Mouse (Mus musculus) limb, embryonic 14.5 days (tissue): Measurements from ENCODE around the gene Man2b2. TPM values are rescaled to one million over a fixed set of nuclear protein-coding genes. Genes with fewer than 3 reads are reported as not detected.

Experiments
- ATAC-seq: fragments of 200-750 bp; cut with Nextera tagmentation; 2 replicates; pipeline ENCODE4 v1.8.0; 2017; ENCODE audit warnings: low read depth, moderate number of reproducible peaks, moderate TSS enrichment; ENCODE audit not compliant: low FRiP score
- DNase-seq: peaks from one replicate; pipeline ENCODE4 v3.0.0-alpha.2; 2015; ENCODE audit warnings: low spot score
- H3K27ac ChIP-seq: fragments of 300-500 bp; sonication (generic); replicated peaks from 2 replicates; pipeline ENCODE4 v1.5.1; 2014; ENCODE audit warnings: low read depth, mild to moderate bottlenecking, low read length, moderate library complexity, mixed read lengths
- H3K27me3 ChIP-seq: fragments of 300-500 bp; sonication (generic); 2 replicates; pipeline ENCODE4 v1.6.1; 2014; ENCODE audit warnings: low read length, mixed read lengths; ENCODE audit not compliant: control insufficient read depth, insufficient read depth
- H3K36me3 ChIP-seq: fragments of 300-500 bp; sonication (generic); 2 replicates; pipeline ENCODE4 v1.6.1; 2014; ENCODE audit warnings: mild to moderate bottlenecking, low read length, moderate library complexity, mixed read lengths; ENCODE audit not compliant: control insufficient read depth, insufficient read depth
- H3K4me1 ChIP-seq: fragments of 300-500 bp; sonication (generic); 2 replicates; pipeline ENCODE4 v1.6.1; 2014; ENCODE audit warnings: antibody characterized with exemption, low read length, mixed read lengths; ENCODE audit not compliant: control insufficient read depth, insufficient read depth
- H3K4me2 ChIP-seq: fragments of 300-500 bp; sonication (generic); replicated peaks from 2 replicates; pipeline ENCODE4 v1.6.1; 2014; ENCODE audit warnings: low read depth, mild to moderate bottlenecking, low read length, moderate library complexity; ENCODE audit not compliant: severe bottlenecking
- H3K4me3 ChIP-seq: fragments of 300-500 bp; sonication (generic); replicated peaks from 2 replicates; pipeline ENCODE4 v1.5.1; 2014; ENCODE audit warnings: low read length
- H3K9ac ChIP-seq: fragments of 300-500 bp; sonication (generic); 2 replicates; pipeline ENCODE4 v1.6.1; 2014; ENCODE audit warnings: mild to moderate bottlenecking, low read depth, low read length, moderate library complexity; ENCODE audit not compliant: severe bottlenecking
- H3K9me3 ChIP-seq: fragments of 300-500 bp; sonication (generic); 2 replicates; pipeline ENCODE4 v1.6.1; 2016; ENCODE audit warnings: low read length; ENCODE audit not compliant: control insufficient read depth
- POLR2A ChIP-seq: fragments of 200-500 bp; IDR thresholded peaks from 2 replicates; pipeline ENCODE4 v1.8.0; 2012; ENCODE audit warnings: inconsistent platforms, mild to moderate bottlenecking, moderate library complexity, borderline replicate concordance; ENCODE audit not compliant: insufficient read depth, insufficient read length; ENCODE audit errors: extremely low read depth
- WGBS: fragments of 180-500 bp; shearing (Covaris S2); extraction: QIAGEN DNeasy Blood & Tissue Kit; methylation state at CpG from one replicate; pipeline ENCODE4 v1.1.7; 2014; 5-methylcytosine and 5-hydroxymethylcytosine counted together
- polyA plus RNA-seq, 2 experiments: library from polyadenylated mRNA; depleted of rRNA in 1 of 2; stranded (reverse) in 1 of 2; unstranded in 1 of 2; fragments of >200 nt; fragmentation: Nextera tagmentation in 1 of 2; extraction: Ambion mirVana in 1 of 2; gene quantifications; 2 replicates each; pipeline versions ENCODE4 v1.2.1 to v1.2.3; 2012 to 2014

Man2b2 gene
- polyA plus RNA-seq, 2 experiments: 16.5 to 24.2 TPM

DNA sequence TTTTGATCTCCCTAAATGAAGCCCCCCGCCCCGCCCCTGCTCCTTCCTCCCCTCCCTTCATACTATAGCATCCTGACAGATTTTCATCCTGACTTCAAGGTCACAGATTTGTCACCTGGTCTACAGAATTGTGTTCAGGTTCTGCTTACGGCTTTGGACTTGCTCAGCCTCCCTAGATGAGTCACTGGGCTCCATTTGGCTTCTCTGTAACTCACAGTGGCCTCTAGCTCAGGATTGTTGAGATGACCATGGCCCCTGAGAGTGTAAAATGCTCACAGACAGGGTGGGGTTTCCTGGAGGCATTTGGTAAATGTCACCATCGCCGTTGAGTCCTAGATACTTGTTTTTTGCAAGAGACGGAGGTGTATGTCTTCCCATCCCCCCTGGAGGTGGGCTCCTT is 40.5 kb upstream of the Man2b2 start:
- Histone ChIP-seq H3K27ac (no peak overlapping the region), H3K4me2 (no peak overlapping the region), H3K4me3 (no peak overlapping the region), H3K9ac (no peak overlapping the region), H3K27me3 (peaks cover 67% of the 10 kb centered on the region), H3K4me1 (peaks cover 3% of the 10 kb centered on the region; the same call in 1 of the 2 replicates), H3K36me3 (no peaks in the 10 kb centered on the region), H3K9me3 (no peaks in the 10 kb centered on the region)
- WGBS: 77% methylated on average over 6 of the region's 6 CpGs
- DNase-seq: no peak
- TF ChIP-seq POLR2A: no peak
- no peak for ATAC-seq

DNA sequence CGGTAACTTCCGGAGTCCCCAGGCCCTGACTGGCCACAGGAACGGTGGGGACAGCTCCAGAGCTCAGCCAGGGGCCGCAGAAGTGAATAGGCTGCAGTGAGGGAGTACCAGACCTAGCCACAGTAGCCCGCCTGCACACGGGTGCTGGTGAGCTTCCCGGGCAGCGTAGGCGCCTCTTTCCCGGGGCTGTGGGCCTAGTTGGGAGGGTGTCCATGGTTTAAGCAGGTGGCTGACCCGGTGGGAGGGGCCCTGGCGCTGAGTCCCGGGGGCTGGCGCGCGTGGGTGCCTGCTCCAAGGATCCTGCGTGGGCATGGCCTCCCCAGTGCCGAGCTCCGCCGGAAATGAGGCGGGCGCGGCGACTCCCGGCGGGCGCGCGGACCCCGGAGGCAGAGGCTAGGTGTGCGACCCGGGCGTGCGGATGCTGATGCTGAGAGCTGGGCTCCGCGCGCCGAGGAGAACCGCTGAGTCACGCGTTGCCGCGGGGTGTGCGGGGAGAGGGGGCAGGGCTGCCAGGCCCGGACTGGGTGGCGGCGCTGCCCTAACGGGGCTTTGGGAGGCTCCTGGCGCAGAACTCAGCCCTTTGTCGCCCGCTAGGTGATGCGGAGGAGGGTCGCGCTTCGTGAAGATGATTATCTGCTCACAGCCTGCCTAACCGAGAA is 39.3 kb upstream of the Man2b2 start:
- Histone ChIP-seq H3K27me3 (peaks cover 70% of the 10 kb centered on the region), H3K27ac (no peak overlapping the region), H3K9me3 (no peaks in the 10 kb centered on the region), H3K4me3 (peak overlapping the region; percentile 29), H3K9ac (no peak overlapping the region), H3K4me2 (peak overlapping the region; percentile 67), H3K36me3 (no peaks in the 10 kb centered on the region), H3K4me1 (peaks cover 3% of the 10 kb centered on the region; the same call in 1 of the 2 replicates)
- no peak for ATAC-seq
- no peak for DNase-seq
- TF ChIP-seq POLR2A: no peak
- under 1% methylated on average over 55 of the region's 56 CpGs for WGBS

DNA sequence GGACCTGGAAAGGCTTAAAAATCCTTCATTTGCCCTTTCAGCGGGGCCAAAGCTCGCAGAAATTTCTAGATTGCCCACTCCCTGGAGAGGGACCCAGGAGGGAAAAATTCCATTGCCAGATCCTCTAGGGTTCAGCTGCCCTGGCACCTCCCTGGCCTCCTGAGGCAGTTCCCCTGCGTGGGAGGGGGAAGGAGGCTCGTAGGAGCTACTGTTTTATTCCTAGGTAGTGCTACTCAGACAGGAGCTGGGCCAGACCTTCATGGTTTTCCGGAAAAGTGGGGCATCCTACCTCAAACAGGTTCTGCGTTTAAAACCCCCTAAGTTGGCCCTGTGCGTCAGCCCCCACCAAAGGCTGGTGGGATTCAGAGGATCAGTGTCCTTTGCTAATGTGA is 38.7 kb upstream of the Man2b2 start:
- no peak for ATAC-seq
- no peak overlapping the region for H3K27ac ChIP-seq
- WGBS: 2% methylated on average over 7 of the region's 7 CpGs
- H3K4me1 ChIP-seq: peaks cover 3% of the 10 kb centered on the region; the same call in 1 of the 2 replicates
- no peaks in the 10 kb centered on the region for H3K36me3 ChIP-seq
- H3K27me3 ChIP-seq: peaks cover 70% of the 10 kb centered on the region
- 0 out of 2 replicates have a peak overlapping the region, but pooled peaks have one; percentile 41 for H3K9ac ChIP-seq
- H3K9me3 ChIP-seq: no peaks in the 10 kb centered on the region
- DNase-seq: no peak
- peak overlapping the region; percentile 67 for H3K4me2 ChIP-seq
- TF ChIP-seq POLR2A: no peak
- H3K4me3 ChIP-seq: peak overlapping the region; percentile 40

DNA sequence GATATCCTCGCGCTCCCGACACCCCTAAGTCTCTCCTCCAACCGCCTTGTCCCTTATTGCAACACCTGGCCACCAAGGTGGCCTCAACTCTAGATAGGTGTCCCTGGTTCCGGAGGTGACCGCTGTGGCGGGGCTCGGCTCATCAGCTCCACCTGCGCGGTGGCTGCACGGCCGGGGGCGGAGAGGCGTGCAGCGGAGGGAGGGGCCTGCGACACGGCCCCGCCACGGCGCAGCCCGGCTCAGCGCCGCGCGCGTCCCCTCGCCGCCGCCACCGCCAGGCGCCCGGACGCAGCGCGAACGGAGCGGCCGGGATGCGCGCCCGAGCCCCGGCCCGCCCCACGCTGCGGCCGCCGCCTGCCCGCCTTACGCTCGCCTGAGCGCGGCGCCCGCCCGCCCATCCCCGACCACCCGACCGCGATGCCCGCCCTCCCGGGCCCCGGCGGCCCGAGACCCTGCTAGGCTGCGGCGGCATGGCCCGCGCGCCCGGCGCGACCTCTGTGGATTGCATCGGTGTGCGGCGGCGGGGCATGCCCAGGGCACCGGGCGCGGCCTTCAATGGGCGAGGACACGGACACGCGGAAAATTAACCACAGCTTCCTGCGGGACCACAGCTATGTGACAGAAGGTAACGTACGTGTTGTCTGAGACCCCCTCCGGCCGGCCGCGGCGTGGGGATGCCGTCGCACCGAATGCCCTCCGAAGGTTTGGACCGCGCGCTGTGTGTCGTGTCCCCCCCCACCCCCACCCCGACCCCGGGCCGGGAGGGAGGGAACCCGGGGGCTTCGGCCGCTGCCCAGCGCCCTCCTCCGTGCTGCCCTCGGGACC is 38.0 kb upstream of the Man2b2 start, which contains the start of gene Ppp2r2c:
Gene Ppp2r2c, plus strand, starts transcription at position 248 of the 825 bp plus-strand sequence.
- Histone ChIP-seq H3K4me1 (peaks cover 3% of the 10 kb centered on the region; the same call in 1 of the 2 replicates), H3K9me3 (no peaks in the 10 kb centered on the region), H3K27me3 (peaks cover 70% of the 10 kb centered on the region), H3K4me3 (peak within 1 kb of the TSS; percentile 40), H3K4me2 (peak within 1 kb of the TSS; percentile 67), H3K9ac (peak within 1 kb of the TSS; percentile 41), H3K36me3 (no peaks in the 10 kb centered on the region), H3K27ac (no peak within 1 kb of the TSS)
- no peak for DNase-seq
- under 1% methylated on average over 73 of the region's 108 CpGs for WGBS
- TF ChIP-seq POLR2A: no peak
- ATAC-seq: no peak

DNA sequence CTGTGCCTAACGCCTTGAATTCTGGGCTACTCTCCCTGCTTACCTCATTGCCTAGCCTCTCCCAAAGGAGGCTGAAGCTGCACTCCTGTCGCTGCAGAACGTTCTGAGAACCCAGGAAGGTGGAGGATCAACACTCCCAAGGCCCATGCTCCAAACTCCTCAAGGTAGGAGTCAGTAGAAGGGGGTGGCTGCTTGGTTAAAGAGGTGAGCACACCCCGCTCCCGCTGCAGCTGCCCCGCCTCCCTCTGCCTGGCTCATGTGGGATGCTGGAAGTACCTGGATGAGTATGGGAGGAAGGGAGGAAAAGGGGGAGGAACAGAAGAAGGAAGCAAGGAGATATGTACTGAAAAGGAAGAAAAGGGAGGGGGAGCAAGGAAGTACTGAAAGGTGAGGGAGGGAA is 37.1 kb upstream of the Man2b2 start:
- H3K4me1 ChIP-seq: peaks cover 3% of the 10 kb centered on the region; the same call in 1 of the 2 replicates
- no peak overlapping the region for H3K4me2 ChIP-seq
- H3K27ac ChIP-seq: no peak overlapping the region
- no peak overlapping the region for H3K9ac ChIP-seq
- no peaks in the 10 kb centered on the region for H3K36me3 ChIP-seq
- no peak for TF ChIP-seq POLR2A
- DNase-seq (no peak), ATAC-seq (no peak)
- H3K9me3 ChIP-seq: no peaks in the 10 kb centered on the region
- H3K4me3 ChIP-seq: no peak overlapping the region
- H3K27me3 ChIP-seq: peaks cover 69% of the 10 kb centered on the region
- 7% methylated on average over 6 of the region's 6 CpGs for WGBS
